Mouse (Mus musculus) brain, embryonic 14.5 days (tissue): ENCODE results near the gene Gm6358. TPM values are rescaled to one million over a fixed set of nuclear protein-coding genes. Genes with fewer than 3 reads are reported as not detected.
"Not testable (repeated sequence)": the region's sequence is repeated elsewhere in the genome, so short reads cannot be mapped to it uniquely, and the experiment has no call there.

Experiments
- DNase-seq: peaks from one replicate; pipeline ENCODE4 v3.0.0-alpha.2; 2011; ENCODE audit warnings: low read depth
- CTCF ChIP-seq: fragments of 200-500 bp; IDR thresholded peaks from 2 replicates; pipeline ENCODE4 v1.5.1; 2012; ENCODE audit warnings: inconsistent platforms, mild to moderate bottlenecking, moderate library complexity, borderline replicate concordance; ENCODE audit not compliant: insufficient read depth, insufficient read length; ENCODE audit errors: extremely low read depth
- POLR2A ChIP-seq: fragments of 200-500 bp; IDR thresholded peaks from 2 replicates; pipeline ENCODE4 v1.6.1; 2012; ENCODE audit warnings: mild to moderate bottlenecking, inconsistent platforms, borderline replicate concordance; ENCODE audit not compliant: poor library complexity, insufficient read depth, insufficient read length, severe bottlenecking; ENCODE audit errors: extremely low read depth
- polyA plus RNA-seq: library from polyadenylated mRNA; depleted of rRNA; stranded (reverse); fragments of >200 nt; gene quantifications from 2 replicates; pipeline ENCODE4 v1.2.3, GENCODE M21; 2012; rRNA removed

The Gm6358 gene
- not detected in 2 replicates for polyA plus RNA-seq

DNA sequence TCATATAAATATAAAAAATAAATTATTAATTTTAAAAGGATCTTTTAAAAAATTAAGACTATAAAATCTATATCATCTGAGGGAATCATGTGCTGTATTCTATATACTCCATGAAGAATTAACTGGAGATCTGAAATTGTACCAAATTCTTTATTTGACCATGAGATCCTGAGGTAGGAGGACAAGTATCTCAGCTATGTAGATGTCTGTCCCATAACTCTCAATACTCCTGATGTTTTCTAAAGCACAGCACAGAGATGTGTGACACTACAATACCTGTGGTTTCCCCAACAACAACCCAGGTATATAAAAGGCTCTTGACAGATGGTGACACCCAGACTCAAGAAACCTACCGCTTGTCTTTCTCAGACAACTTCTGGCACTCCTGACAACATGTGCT, at the start of gene Gm6358:
Gm6358 (plus strand) TSS at position 301 of the 400 bp plus-strand sequence.
- DNase-seq, result no peak
- TF ChIP-seq CTCF (no peak), POLR2A (no peak)

DNA sequence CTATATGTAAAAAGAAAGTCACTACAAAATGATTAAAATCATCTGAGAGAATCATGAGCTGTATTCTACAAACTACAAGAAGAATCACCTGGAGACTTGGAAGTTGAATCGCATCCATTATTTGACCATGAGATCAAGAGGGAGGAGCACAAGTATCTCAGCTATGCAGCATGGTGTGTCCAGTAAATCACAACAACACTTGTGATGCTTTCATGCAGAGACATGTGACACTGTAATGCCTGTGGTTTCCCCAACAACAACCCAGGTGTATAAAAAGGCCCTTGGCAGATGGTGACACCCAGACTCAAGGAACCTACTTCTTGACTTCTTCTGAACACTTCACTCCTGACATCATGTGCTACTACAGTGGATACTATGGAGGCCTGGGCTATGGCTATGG, 10.1 kb downstream of the Gm6358 start, which contains the start of gene Gm10061:
Gm10061 (plus strand) TSS at position 301 of the 400 bp plus-strand sequence.
- no peak for TF ChIP-seq CTCF
- TF ChIP-seq POLR2A, result no peak
- no peak for DNase-seq

DNA sequence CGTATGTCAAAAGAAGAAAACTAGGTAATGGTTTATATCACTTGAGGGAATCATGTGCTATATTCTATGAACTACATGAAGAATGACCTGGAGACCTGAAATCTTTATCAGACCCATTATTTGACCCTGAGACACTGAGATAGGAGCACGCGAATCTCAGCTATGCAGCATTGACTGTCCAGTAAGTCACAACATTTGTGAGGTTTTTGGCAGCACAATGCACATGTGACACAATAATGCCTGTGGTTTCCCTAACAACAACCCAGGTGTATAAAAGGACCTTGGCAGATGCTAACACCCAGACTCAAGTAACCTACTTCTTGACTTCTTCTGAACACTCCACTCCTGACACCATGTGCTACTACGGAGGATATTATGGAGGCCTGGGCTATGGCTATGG, 17.0 kb downstream of the Gm6358 start, which contains the start of gene Gm9789:
Gm9789 (plus strand) TSS at position 301 of the 400 bp plus-strand sequence.
- no peak for DNase-seq
- no peak for TF ChIP-seq CTCF
- no peak for TF ChIP-seq POLR2A

DNA sequence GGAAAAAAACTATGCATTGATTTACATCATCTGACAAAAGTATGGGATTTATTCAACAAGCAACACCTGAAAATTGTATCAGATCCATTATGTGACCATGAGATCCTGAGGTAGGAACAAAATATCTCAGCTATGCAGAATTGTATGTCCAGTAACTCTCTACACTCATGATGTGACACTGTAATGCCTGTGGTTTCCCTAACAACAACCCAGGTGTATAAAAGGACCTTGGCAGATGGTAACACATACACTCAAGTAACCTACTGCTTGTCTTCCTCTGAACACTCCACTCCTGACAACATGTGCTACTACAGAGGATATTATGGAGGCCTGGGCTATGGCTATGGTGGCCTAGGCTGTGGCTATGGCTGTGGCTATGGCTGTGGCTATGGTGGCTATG, 28.5 kb downstream of the Gm6358 start, which contains the start of gene Gm7735:
Gm7735 (plus strand) TSS at position 301 of the 400 bp plus-strand sequence.
- DNase-seq, result not testable (repeated sequence)

DNA sequence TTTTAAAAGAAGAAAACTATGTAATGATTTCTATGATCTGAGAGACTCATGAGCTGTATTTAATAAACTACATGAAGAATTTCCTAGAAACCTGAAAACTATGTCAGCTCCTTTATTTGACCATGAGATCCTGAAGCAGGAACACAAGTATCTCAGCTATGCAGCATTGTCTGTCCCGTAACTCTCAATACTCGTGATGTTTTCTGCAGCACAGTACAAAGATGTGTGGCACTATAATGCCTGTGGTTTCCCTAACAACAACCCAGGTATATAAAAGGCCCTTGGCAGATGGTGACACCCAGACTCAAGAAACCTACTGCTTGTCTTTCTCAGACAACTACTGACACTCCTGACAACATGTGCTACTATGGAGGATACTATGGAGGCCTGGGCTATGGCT, 33.8 kb downstream of the Gm6358 start, which contains the start of gene 1110057P08Rik:
1110057P08Rik (plus strand) TSS at position 301 of the 400 bp plus-strand sequence.
- no peak for TF ChIP-seq CTCF
- TF ChIP-seq POLR2A, result no peak
- no peak for DNase-seq

DNA sequence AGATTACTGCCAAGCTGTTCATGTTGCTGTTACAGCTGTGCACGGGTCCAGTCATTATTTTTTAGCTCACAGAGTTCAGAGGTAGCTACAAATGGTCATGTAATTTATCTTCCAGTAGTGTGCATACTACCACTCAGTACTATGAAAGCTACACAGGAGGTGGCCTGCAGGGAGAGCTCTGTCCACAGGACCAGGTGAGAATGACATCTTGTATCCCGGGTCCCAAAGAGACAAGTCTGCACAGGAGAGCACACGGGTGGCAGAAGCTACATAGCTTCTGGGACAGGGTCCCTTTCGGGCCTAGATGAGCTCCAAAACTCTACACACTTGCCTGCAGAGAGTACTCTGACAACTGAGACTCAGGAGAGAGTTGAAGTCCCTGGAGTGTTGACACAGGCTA, 48.0 kb downstream of the Gm6358 start:
- TF ChIP-seq CTCF (no peak), POLR2A (no peak)
- no peak for DNase-seq

Other genes with a start within 250 kb of the Gm6358 start
- gene Krtap19-5, start 244.4 kb upstream of the Gm6358 start, polyA plus RNA-seq, result not detected in 2 replicates
- not detected in 2 replicates for gene Krtap19-9b, start 208.6 kb upstream of the Gm6358 start, polyA plus RNA-seq
- not detected in 2 replicates for gene Krtap16-3, start 178.0 kb upstream of the Gm6358 start, polyA plus RNA-seq
- gene Krtap22-2, start 130.1 kb upstream of the Gm6358 start, polyA plus RNA-seq, result not detected in 2 replicates
- gene Gm10229, start 125.6 kb upstream of the Gm6358 start, polyA plus RNA-seq, result not detected in 2 replicates
- gene Krtap6-1, start 109.2 kb upstream of the Gm6358 start, polyA plus RNA-seq, result not detected in 2 replicates
- gene Gm10228, start 99.4 kb upstream of the Gm6358 start, polyA plus RNA-seq, result not detected in 2 replicates
- gene Krtap6-5, start 93.0 kb upstream of the Gm6358 start, polyA plus RNA-seq, result not detected in 2 replicates
- not detected in 2 replicates for gene 1110025L11Rik, start 76.8 kb upstream of the Gm6358 start, polyA plus RNA-seq
- not detected in 2 replicates for gene Krtap6-3, start 56.8 kb upstream of the Gm6358 start, polyA plus RNA-seq
- gene Gm10061, start 10.2 kb downstream of the Gm6358 start, polyA plus RNA-seq, result not detected in 2 replicates
- gene Gm9789, start 17.1 kb downstream of the Gm6358 start, polyA plus RNA-seq, result not detected in 2 replicates
- not detected in 2 replicates for gene Gm7735, start 28.6 kb downstream of the Gm6358 start, polyA plus RNA-seq
- gene 1110057P08Rik, start 33.9 kb downstream of the Gm6358 start, polyA plus RNA-seq, result not detected in 2 replicates
- not detected in 2 replicates for gene Krtap20-2, start 65.0 kb downstream of the Gm6358 start, polyA plus RNA-seq